8 mouse cellular contexts compared by ENCODE assay signal in the genomic region with DNA sequence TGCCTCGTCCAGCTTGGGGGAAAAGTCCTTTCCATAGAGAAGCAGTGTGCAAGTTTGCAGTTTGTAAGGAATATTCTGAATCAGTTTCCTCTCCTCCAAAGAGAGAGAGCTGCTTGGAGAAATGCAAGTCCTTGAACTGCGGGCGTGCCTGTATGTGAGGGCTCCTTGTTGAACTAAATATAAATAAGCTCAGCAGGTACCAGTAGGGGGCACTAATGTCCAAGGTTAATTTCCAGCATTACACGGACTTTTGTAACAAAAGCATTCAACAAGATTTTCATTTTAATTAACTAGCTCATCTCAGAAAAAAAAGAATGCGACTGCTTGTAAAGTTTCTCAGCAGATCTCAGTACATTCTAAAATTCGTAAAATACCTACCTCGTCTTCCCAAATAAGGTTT. TPM values are rescaled to one million over a fixed set of nuclear protein-coding genes. Genes with fewer than 3 reads are reported as not detected.
DNase-seq lines count a peak whose midpoint lies in the region; ATAC-seq and TF ChIP-seq lines count a peak whose summit lies in the region.

No protein-coding gene starts in this region.

- no peaks in the 10 kb centered on the region for H3K27me3 ChIP-seq in forebrain, embryonic 11.5 days (ENCODE audit: control insufficient read depth, insufficient read depth, low read length)
- no peaks in the 10 kb centered on the region for H3K27me3 ChIP-seq in forebrain, embryonic 15.5 days
- H3K27me3 ChIP-seq in limb, embryonic 14.5 days (ENCODE audit: control insufficient read depth, insufficient read depth, low read length): no peaks in the 10 kb centered on the region

- no peak for ATAC-seq in forebrain, embryonic 11.5 days (replicated peaks; ENCODE audit: low FRiP score)
- ATAC-seq in forebrain, embryonic 15.5 days (replicated peaks): no peak
- ATAC-seq in limb, embryonic 14.5 days (ENCODE audit: low FRiP score, low read depth): no peak

- no peak overlapping the region for H3K4me3 ChIP-seq in forebrain, embryonic 11.5 days (ENCODE audit: low read depth, low read length)
- no peak overlapping the region for H3K4me3 ChIP-seq in forebrain, embryonic 15.5 days
- H3K4me3 ChIP-seq in limb, embryonic 14.5 days (replicated peaks; ENCODE audit: low read length): no peak overlapping the region

- H3K27ac ChIP-seq in forebrain, embryonic 11.5 days (ENCODE audit: low read depth, low read length): no peak overlapping the region
- no peak overlapping the region for H3K27ac ChIP-seq in forebrain, embryonic 15.5 days (replicated peaks)
- H3K27ac ChIP-seq in limb, embryonic 14.5 days (replicated peaks; ENCODE audit: low read depth, low read length): no peak overlapping the region

- intact Hi-C loops in heart, postnatal 14 days (cut with DNase I): loop anchor here (1.0 kb wide), 1 partner anchor 132 kb away; no protein-coding TSS in a partner anchor

- no peaks in the 10 kb centered on the region for H3K4me1 ChIP-seq in forebrain, embryonic 11.5 days (replicated peaks; ENCODE audit: control insufficient read depth, insufficient read depth, low read length)
- H3K4me1 ChIP-seq in forebrain, embryonic 15.5 days: 0 out of 2 replicates have a peak, but pooled peaks cover 2% of the 10 kb centered on the region
- no peaks in the 10 kb centered on the region for H3K4me1 ChIP-seq in limb, embryonic 14.5 days (ENCODE audit: control insufficient read depth, insufficient read depth, low read length)

- peaks cover 8% of the 10 kb centered on the region for H3K36me3 ChIP-seq in forebrain, embryonic 11.5 days (ENCODE audit: control insufficient read depth, insufficient read depth, low read length)
- peaks cover 62% of the 10 kb centered on the region for H3K36me3 ChIP-seq in forebrain, embryonic 15.5 days
- peaks cover 75% of the 10 kb centered on the region for H3K36me3 ChIP-seq in limb, embryonic 14.5 days (ENCODE audit: control insufficient read depth, insufficient read depth, low read length)

- peak; percentile 63 for DNase-seq in forebrain, embryonic 11.5 days (ENCODE audit: low spot score)
- peak; percentile 11 to 19 for DNase-seq in urinary bladder, adult 18-20 months (ENCODE audit: low spot score in 2 of 2)
- DNase-seq in urinary bladder, postnatal 10 days (ENCODE audit: low spot score): no peak
- peak; percentile 49 to 73 for DNase-seq in cerebellum, postnatal 25 days
- peak; percentile 55 to 79 for DNase-seq in heart, postnatal 14 days
- DNase-seq in limb, embryonic 14.5 days (ENCODE audit: low spot score): peak; percentile 85
- peak; percentile 42 for DNase-seq in skeletal muscle tissue, adult 2 months (ENCODE audit: low read depth, low spot score)

- H3K9ac ChIP-seq in forebrain, embryonic 11.5 days (ENCODE audit: low read length): no peak overlapping the region
- no peak overlapping the region for H3K9ac ChIP-seq in forebrain, embryonic 15.5 days (replicated peaks)
- no peak overlapping the region for H3K9ac ChIP-seq in limb, embryonic 14.5 days (ENCODE audit: low read depth, low read length, severe bottlenecking)

- no peaks in the 10 kb centered on the region for H3K9me3 ChIP-seq in forebrain, embryonic 11.5 days (ENCODE audit: control insufficient read depth, low read length)
- no peaks in the 10 kb centered on the region for H3K9me3 ChIP-seq in forebrain, embryonic 15.5 days
- H3K9me3 ChIP-seq in limb, embryonic 14.5 days (ENCODE audit: control insufficient read depth, low read length): no peaks in the 10 kb centered on the region

- no peak for TF ChIP-seq POLR2A in limb, embryonic 14.5 days (IDR thresholded peaks at IDR 0.05; ENCODE audit: borderline replicate concordance, extremely low read depth, insufficient read depth, insufficient read length)

- WGBS in forebrain, embryonic 11.5 days: 74% methylated on average over 7 of the region's 7 CpGs
- 56% methylated on average over 7 of the region's 7 CpGs for WGBS in forebrain, embryonic 15.5 days
- 67% methylated on average over 7 of the region's 7 CpGs for WGBS in limb, embryonic 14.5 days

- H3K4me2 ChIP-seq in forebrain, embryonic 11.5 days (ENCODE audit: low read depth, low read length, severe bottlenecking): no peak overlapping the region
- no peak overlapping the region for H3K4me2 ChIP-seq in forebrain, embryonic 15.5 days (replicated peaks)
- H3K4me2 ChIP-seq in limb, embryonic 14.5 days (replicated peaks; ENCODE audit: low read depth, low read length, severe bottlenecking): no peak overlapping the region

RNA-seq across cellular contexts. Expression of a gene that starts 13.9 kb away (rescaled TPM):
- polyA plus RNA-seq in forebrain, embryonic 11.5 days (2014; fragmentation: Nextera tagmentation; extraction: Ambion mirVana): 127 TPM in 2 replicates
- 84.5 and 87.9 TPM in 2 replicates for polyA plus RNA-seq in forebrain, embryonic 15.5 days (2015; fragmentation: Nextera tagmentation; extraction: Ambion mirVana)
- 10 to 100 TPM; 27.0 to 29.3 TPM for total RNA-seq in heart, postnatal 14 days (2021)
- polyA plus RNA-seq in limb, embryonic 14.5 days (2012; rRNA removed): 66.4 and 71.4 TPM in 2 replicates
- polyA plus RNA-seq in limb, embryonic 14.5 days (2014; fragmentation: Nextera tagmentation; extraction: Ambion mirVana): 58.0 and 66.8 TPM in 2 replicates
